Mouse (Mus musculus) right cerebral cortex, postnatal 10 days (tissue): Measurements from ENCODE around the gene Taf3.

ENCODE experiments used
- DNase-seq, 2 experiments: peaks; one replicate each; pipeline ENCODE4 v3.0.0; 2021; ENCODE audit warnings: low spot score in 2 of 2

Gene Taf3

GRCm38 (mm10) chr2:9956546-9956945, 91.8 kb downstream of the Taf3 start:
- no peak for DNase-seq

DNA sequence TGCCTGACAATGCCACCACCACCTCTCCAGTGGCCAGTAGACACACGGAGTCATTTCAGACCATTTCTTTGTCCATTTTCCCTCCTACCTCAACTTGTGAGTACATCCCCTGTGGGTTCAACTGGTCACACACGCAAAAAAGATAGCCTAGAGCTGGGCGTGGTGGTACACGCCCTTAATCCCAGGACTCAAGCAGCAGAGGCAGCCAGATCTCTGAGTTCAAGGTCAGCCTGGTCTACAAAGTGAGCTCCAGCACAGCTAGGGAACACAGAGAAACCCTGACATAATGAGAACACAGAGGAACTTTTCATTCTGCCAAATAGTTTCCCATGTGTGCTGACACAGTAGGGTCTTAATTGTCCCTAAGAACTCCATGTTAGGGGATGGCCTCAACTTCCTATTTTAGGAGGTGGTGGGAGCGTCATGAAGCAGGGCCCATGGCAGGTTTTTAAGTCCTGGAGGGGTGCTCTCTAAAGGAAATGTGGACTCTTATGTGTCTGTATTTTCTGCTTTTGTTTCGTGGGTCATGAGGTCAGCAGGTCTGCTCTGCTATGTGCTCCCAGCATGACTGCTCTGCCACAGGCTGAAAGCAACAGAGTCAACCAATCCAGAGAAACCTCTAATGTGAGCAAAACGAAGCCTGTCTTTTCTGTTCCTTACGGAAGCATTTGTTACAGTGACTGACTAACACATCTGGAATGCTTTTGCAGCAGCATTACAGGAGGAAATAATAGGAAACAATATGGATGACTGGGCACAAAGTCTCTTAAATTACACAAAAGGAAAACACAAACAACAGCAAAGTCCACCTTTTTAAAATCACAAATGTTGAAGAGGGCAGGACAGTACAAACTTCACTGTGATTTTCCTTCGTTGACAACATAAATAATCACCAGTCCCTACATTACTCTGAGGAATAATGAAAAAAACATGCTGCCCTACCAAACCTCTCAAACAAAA, 92.5 kb downstream of the Taf3 start:
- DNase-seq = no peak

GRCm38 (mm10) chr2:9946739-9947138, 101.7 kb downstream of the Taf3 start:
- no peak for DNase-seq

- no peak for DNase-seq
Measured at GRCm38 (mm10) chr2:9945611-9946010, 102.8 kb downstream of the Taf3 start.

DNA sequence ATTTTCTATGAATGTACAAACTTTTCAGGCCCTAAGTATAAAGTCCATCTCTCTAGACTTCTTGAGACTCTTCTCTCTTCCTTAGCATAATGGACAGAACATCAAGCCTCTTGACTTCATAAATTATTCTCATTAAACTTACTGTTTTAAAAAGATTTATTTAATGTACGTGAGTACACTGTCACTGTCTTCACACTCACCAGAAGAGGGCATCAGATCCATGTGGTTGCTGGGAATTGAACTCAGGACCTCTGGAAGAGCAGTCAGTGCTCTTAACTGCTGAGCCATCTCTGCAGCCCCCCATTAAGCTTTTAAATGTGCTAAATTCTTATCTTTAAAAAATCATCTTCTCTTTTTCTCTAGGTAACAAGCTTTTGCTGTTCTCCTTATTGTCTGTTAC, 105.4 kb downstream of the Taf3 start:
- no peak for DNase-seq

- DNase-seq = no peak
Measured at GRCm38 (mm10) chr2:9939250-9939649, 109.1 kb downstream of the Taf3 start.

GRCm38 (mm10) chr2:9935965-9936364, 112.4 kb downstream of the Taf3 start:
- no peak for DNase-seq

- DNase-seq = no peak
Measured at GRCm38 (mm10) chr2:9926905-9927283, 121.5 kb downstream of the Taf3 start.

GRCm38 (mm10) chr2:9926194-9926904, 122.0 kb downstream of the Taf3 start:
- DNase-seq = peak; percentile 31 to 35

GRCm38 (mm10) chr2:9918691-9919471, 129.5 kb downstream of the Taf3 start:
- no peak for DNase-seq

GRCm38 (mm10) chr2:9917602-9918001, 130.8 kb downstream of the Taf3 start:
- DNase-seq = peak; percentile 26 to 53

- DNase-seq = no peak
Measured at GRCm38 (mm10) chr2:9905995-9906394, 142.4 kb downstream of the Taf3 start.

DNA sequence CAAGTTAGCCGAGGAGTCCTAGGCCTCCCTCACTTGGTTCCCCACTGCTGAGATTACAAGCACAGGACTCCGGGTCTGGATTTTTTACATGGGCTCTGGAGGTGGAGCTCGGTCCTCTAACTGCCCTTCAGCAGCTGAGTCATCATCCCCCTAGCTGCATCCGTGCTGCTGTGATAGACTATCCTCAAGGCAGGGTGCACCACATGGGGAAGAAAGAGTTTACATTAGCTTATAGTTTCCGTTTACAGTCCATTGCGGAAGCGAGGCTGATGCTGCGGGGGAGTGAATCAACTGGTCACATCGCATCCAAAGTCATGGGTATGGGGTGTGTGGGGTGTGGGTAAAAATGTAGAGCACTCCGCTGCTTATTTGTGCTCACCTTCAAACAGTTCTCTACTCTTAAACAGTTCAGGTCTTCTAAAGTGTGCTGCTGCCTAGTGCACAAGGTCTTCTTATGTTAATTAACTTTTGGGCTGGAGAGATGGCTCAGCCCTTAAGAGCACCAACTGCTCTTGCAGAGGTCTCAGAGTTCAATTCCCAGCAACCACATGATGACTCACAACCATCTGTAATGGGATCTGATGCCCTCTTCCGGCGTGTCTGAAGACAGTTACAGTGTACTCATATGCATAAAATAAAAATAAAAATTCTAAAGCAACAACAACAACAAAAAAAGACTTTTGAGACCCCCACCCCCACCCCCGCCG, 144.4 kb downstream of the Taf3 start:
- DNase-seq = no peak

DNA sequence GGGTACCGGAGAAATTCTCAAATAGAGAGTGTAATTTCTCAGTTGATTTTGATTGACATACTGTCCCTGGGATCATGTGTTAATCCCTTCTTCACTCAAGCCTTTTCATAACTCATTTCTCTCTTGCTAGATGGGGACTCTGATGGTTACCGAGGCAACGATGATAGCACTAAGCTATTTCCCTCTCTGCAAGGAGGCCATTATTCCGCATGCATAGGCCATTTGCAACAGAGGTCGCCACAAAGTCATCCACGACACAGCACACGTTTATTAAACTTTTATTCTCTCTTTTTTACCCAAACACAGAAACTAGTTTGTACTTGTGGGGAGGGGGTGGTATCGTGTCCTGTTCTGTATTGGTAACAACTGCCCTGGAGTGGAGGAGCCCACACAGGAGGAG, 150.6 kb downstream of the Taf3 start:
- no peak for DNase-seq

- DNase-seq = no peak
Measured at GRCm38 (mm10) chr2:9896097-9896770, 152.2 kb downstream of the Taf3 start.

DNA sequence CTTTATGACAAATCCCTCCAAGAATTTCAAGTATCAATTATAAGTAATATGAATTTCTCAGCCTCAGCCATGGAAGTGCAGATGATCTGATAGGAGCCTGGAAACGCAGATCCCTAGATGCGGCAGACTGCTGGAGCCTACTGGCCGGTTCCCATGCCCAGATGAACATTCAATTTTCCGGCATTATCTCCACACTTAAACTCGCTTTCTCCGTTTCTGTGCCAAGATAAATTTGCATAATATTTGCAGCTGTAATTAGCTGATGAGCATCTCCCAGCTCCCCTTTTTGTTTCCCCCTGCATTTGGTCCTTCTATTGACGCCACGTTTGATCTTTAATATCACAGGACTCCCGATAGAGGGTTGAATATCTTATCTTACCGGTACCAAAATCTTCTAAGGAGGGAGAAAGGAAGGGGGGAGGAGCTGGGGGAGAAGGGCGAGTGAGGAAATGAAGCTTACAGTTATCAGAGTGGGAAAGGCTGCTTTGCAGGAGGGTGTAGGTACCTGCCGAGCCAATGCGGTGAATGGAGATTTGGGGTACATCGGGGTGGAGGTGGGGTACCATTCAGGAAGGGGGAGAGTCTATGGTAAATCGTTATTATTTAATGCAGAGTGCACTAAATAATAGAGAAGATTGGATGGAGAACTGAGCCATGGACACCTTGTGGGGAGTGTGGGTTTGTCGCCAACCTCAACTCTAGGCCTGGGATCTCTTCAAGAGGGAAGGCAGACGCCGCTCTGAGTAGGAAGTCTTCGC, 153.4 kb downstream of the Taf3 start:
- no peak for DNase-seq

- DNase-seq = no peak
Measured at GRCm38 (mm10) chr2:9893272-9893953, 155.0 kb downstream of the Taf3 start.

GRCm38 (mm10) chr2:9892541-9892940, 155.9 kb downstream of the Taf3 start:
- no peak for DNase-seq

- DNase-seq = no peak
Measured at GRCm38 (mm10) chr2:9890906-9891305, 157.5 kb downstream of the Taf3 start.

DNA sequence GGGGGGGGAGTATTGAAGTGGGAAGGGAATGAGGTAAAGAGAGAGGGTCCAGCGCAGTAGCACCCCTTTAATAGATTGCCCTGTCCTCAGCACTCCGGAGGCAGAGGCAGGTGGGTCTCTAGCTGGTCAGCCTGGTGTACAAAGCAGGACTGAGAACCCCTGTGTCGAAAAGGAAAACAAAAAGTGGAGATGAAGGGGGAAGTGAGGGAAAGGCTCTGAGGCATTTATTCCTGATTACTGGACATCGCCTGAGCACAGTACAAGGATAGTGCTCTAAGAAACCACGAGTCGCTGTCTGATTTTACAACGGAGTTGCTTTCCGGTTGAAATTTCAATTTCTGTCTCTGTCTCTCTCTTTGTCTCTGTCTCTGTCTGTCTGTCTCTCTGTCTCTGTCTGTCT, 158.1 kb downstream of the Taf3 start:
- DNase-seq = no peak
